Mouse (Mus musculus): ENCODE measurements around the gene Ap3m1. TPM values are rescaled to one million over a fixed set of nuclear protein-coding genes. Genes with fewer than 3 reads are reported as not detected.
A peak's percentile ranks its signal among the peaks of the same experiment; 100 is the strongest.

Gene Ap3m1
- polyA plus RNA-seq, 1 experiment: 64.9 TPM

DNA sequence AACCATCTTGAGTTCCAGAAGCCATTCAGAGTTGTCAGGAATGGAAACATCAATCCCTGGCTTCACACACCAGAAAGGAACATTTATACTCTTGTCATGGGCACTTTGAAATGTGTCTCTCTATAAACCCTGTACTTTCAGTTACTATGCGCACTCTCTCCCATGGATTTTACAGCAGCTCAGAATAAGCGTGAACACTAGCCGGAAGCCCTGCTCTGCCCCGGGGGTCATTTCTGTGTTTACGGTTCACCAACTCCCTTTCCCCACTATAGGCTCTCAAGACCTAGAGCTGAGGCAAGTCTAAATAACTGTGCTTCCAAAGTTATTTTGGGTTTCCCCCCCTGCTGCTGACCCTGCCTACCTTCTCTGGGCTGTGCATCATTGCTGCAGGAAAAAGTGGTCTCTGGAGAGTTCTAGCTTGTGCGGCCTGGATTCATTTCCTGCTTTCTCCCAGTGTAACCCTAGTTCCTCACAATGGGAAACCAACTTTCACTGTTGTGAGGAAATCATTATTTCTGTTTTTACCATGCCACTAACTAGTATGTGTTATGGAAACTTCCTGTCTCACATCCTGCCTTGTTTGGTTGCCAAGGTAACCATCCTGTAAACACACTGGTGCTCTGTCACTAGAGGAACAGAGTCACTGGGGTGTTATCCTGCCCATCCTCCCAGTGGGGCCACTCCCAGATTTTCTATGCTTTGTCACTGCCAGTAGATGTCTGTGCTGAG, 20.4 kb downstream of the Ap3m1 start:
- TF ChIP-seq CTCF (IDR thresholded peaks at IDR 0.05; ENCODE audit: extremely low read depth, insufficient read depth, low read length) (no peak), POLR2A (IDR thresholded peaks at IDR 0.05; ENCODE audit: extremely low read depth, insufficient read depth, low read length) (no peak)
- Histone ChIP-seq H3K27ac (ENCODE audit: insufficient read depth, low read length) (peak overlapping the region; percentile 15; the same call in 1 of the 2 replicates), H3K4me3 (ENCODE audit: insufficient read depth, low read length) (no peak overlapping the region), H3K4me1 (ENCODE audit: control insufficient read depth, insufficient read depth, low read length) (peaks cover 4% of the 10 kb centered on the region)

- Histone ChIP-seq H3K4me3 (ENCODE audit: insufficient read depth, low read length) (0 out of 2 replicates have a peak overlapping the region, but pooled peaks have one; percentile 6), H3K4me1 (ENCODE audit: control insufficient read depth, insufficient read depth, low read length) (peaks cover 4% of the 10 kb centered on the region), H3K27ac (ENCODE audit: insufficient read depth, low read length) (peak overlapping the region; percentile 64)
- TF ChIP-seq POLR2A (IDR thresholded peaks at IDR 0.05; ENCODE audit: extremely low read depth, insufficient read depth, low read length) (no peak), CTCF (IDR thresholded peaks at IDR 0.05; ENCODE audit: extremely low read depth, insufficient read depth, low read length) (no peak)
Observed at GRCm38 (mm10) chr14:21029025-21029659, 23.2 kb downstream of the Ap3m1 start.

GRCm38 (mm10) chr14:21027542-21027941, 24.8 kb downstream of the Ap3m1 start:
- no peak overlapping the region for H3K27ac ChIP-seq (ENCODE audit: insufficient read depth, low read length)
- TF ChIP-seq CTCF (IDR thresholded peaks at IDR 0.05; ENCODE audit: extremely low read depth, insufficient read depth, low read length) (no peak), POLR2A (IDR thresholded peaks at IDR 0.05; ENCODE audit: extremely low read depth, insufficient read depth, low read length) (0 out of 2 replicates have a peak, but pooled peaks have one; percentile 15)
- no peak overlapping the region for H3K4me3 ChIP-seq (ENCODE audit: insufficient read depth, low read length)
- peaks cover 2% of the 10 kb centered on the region; the same call in 1 of the 2 replicates for H3K4me1 ChIP-seq (ENCODE audit: control insufficient read depth, insufficient read depth, low read length)

GRCm38 (mm10) chr14:21020435-21020834, 31.9 kb downstream of the Ap3m1 start:
- H3K27ac ChIP-seq (ENCODE audit: insufficient read depth, low read length): no peak overlapping the region
- H3K4me1 ChIP-seq (ENCODE audit: control insufficient read depth, insufficient read depth, low read length): no peaks in the 10 kb centered on the region; the same call in 1 of the 2 replicates
- H3K4me3 ChIP-seq (ENCODE audit: insufficient read depth, low read length): no peak overlapping the region
- TF ChIP-seq CTCF (IDR thresholded peaks at IDR 0.05; ENCODE audit: extremely low read depth, insufficient read depth, low read length): no peak

GRCm38 (mm10) chr14:21018977-21019376, 33.3 kb downstream of the Ap3m1 start:
- peak overlapping the region; percentile 72; the same call in 1 of the 2 replicates for H3K27ac ChIP-seq (ENCODE audit: insufficient read depth, low read length)
- TF ChIP-seq CTCF (IDR thresholded peaks at IDR 0.05; ENCODE audit: extremely low read depth, insufficient read depth, low read length): peak; percentile 57
- TF ChIP-seq POLR2A (IDR thresholded peaks at IDR 0.05; ENCODE audit: extremely low read depth, insufficient read depth, low read length): no peak
- no peaks in the 10 kb centered on the region; the same call in 1 of the 2 replicates for H3K4me1 ChIP-seq (ENCODE audit: control insufficient read depth, insufficient read depth, low read length)
- no peak overlapping the region for H3K4me3 ChIP-seq (ENCODE audit: insufficient read depth, low read length)

- no peaks in the 10 kb centered on the region; the same call in 1 of the 2 replicates for H3K4me1 ChIP-seq (ENCODE audit: control insufficient read depth, insufficient read depth, low read length)
- TF ChIP-seq POLR2A (IDR thresholded peaks at IDR 0.05; ENCODE audit: extremely low read depth, insufficient read depth, low read length): no peak
- no peak for TF ChIP-seq CTCF (IDR thresholded peaks at IDR 0.05; ENCODE audit: extremely low read depth, insufficient read depth, low read length)
- H3K4me3 ChIP-seq (ENCODE audit: insufficient read depth, low read length): no peak overlapping the region
- no peak overlapping the region for H3K27ac ChIP-seq (ENCODE audit: insufficient read depth, low read length)
Observed at GRCm38 (mm10) chr14:21017871-21018270, 34.4 kb downstream of the Ap3m1 start.

DNA sequence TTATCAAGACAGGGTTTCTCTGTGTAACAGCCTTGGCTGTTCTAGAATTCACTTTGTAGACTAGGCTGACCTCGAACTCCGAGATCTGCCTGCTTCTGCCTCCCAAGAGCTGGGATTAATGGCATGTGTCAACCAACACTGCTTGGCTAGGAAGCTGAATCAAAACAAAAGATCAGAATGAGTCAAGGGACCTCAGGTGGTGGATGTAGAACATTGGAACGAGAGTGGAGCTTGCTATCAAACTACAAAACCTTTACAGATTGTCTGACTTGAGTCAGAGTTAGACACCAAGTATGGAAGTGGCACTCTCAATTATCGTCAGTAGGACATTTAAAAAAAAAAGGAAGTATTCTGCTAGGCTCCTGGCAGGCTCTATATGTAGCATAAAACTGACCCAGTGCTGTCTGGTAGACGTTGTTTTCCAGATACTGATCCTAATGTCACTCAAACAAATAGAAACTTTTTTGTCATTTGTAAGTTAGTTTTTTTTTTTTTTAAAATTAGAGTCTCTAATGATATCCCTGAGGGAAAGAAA, 38.4 kb downstream of the Ap3m1 start:
- Histone ChIP-seq H3K4me1 (ENCODE audit: control insufficient read depth, insufficient read depth, low read length) (no peaks in the 10 kb centered on the region), H3K4me3 (ENCODE audit: insufficient read depth, low read length) (no peak overlapping the region), H3K27ac (ENCODE audit: insufficient read depth, low read length) (no peak overlapping the region)
- TF ChIP-seq CTCF (IDR thresholded peaks at IDR 0.05; ENCODE audit: extremely low read depth, insufficient read depth, low read length) (no peak), POLR2A (IDR thresholded peaks at IDR 0.05; ENCODE audit: extremely low read depth, insufficient read depth, low read length) (no peak)

- Histone ChIP-seq H3K4me3 (ENCODE audit: insufficient read depth, low read length) (no peak overlapping the region), H3K27ac (ENCODE audit: insufficient read depth, low read length) (no peak overlapping the region), H3K4me1 (ENCODE audit: control insufficient read depth, insufficient read depth, low read length) (no peaks in the 10 kb centered on the region)
- no peak for TF ChIP-seq CTCF (IDR thresholded peaks at IDR 0.05; ENCODE audit: extremely low read depth, insufficient read depth, low read length)
- TF ChIP-seq POLR2A (IDR thresholded peaks at IDR 0.05; ENCODE audit: extremely low read depth, insufficient read depth, low read length): no peak
Observed at GRCm38 (mm10) chr14:20999617-21000016, 52.7 kb downstream of the Ap3m1 start.

GRCm38 (mm10) chr14:20997548-20997947, 54.8 kb downstream of the Ap3m1 start:
- H3K4me1 ChIP-seq (ENCODE audit: control insufficient read depth, insufficient read depth, low read length): no peaks in the 10 kb centered on the region
- no peak overlapping the region for H3K27ac ChIP-seq (ENCODE audit: insufficient read depth, low read length)
- H3K4me3 ChIP-seq (ENCODE audit: insufficient read depth, low read length): no peak overlapping the region
- no peak for TF ChIP-seq POLR2A (IDR thresholded peaks at IDR 0.05; ENCODE audit: extremely low read depth, insufficient read depth, low read length)
- no peak for TF ChIP-seq CTCF (IDR thresholded peaks at IDR 0.05; ENCODE audit: extremely low read depth, insufficient read depth, low read length)
